Mouse (Mus musculus) intestine, embryonic 14.5 days (tissue): Measurements from ENCODE around the gene Notch2. TPM values are rescaled to one million over a fixed set of nuclear protein-coding genes. Genes with fewer than 3 reads are reported as not detected.

Experiments used
- ATAC-seq: fragments of 200-750 bp; cut with Nextera tagmentation; replicated peaks from 2 replicates; pipeline ENCODE4 v1.8.0; 2017; ENCODE audit warnings: low read depth, moderate number of reproducible peaks, moderate TSS enrichment, moderate library complexity; ENCODE audit not compliant: low FRiP score, low TSS enrichment
- DNase-seq: peaks from one replicate; pipeline ENCODE4 v3.0.0-alpha.2; 2018; ENCODE audit warnings: low spot score
- H3K27ac ChIP-seq: fragments of 300-500 bp; sonication (generic); 2 replicates; pipeline ENCODE4 v1.5.1; 2014; ENCODE audit warnings: low read depth, mild to moderate bottlenecking, control low read depth
- H3K27me3 ChIP-seq: fragments of 300-500 bp; sonication (generic); replicated peaks from 2 replicates; pipeline ENCODE4 v1.6.1; 2014; ENCODE audit warnings: low read length, control low read depth; ENCODE audit not compliant: control insufficient read depth, insufficient read depth
- H3K36me3 ChIP-seq: fragments of 300-500 bp; sonication (generic); 2 replicates; pipeline ENCODE4 v1.6.1; 2014; ENCODE audit warnings: low read length, control low read depth; ENCODE audit not compliant: control insufficient read depth, insufficient read depth
- H3K4me1 ChIP-seq: fragments of 300-500 bp; sonication (generic); replicated peaks from 2 replicates; pipeline ENCODE4 v1.6.1; 2014; ENCODE audit warnings: low read length, control low read depth, mixed read lengths; ENCODE audit not compliant: control insufficient read depth, insufficient read depth
- H3K4me2 ChIP-seq: fragments of 300-500 bp; sonication (generic); 2 replicates; pipeline ENCODE4 v1.6.1; 2014; ENCODE audit warnings: low read length
- H3K4me3 ChIP-seq: fragments of 300-500 bp; sonication (generic); 2 replicates; pipeline ENCODE4 v1.5.1; 2014; ENCODE audit warnings: low read depth, low read length, control low read depth, mixed read lengths
- H3K9ac ChIP-seq: fragments of 300-500 bp; sonication (generic); 2 replicates; pipeline ENCODE4 v1.6.1; 2014; ENCODE audit warnings: mild to moderate bottlenecking, low read length
- H3K9me3 ChIP-seq: fragments of 300-500 bp; sonication (generic); 2 replicates; pipeline ENCODE4 v1.6.1; 2016; ENCODE audit warnings: low read length, control low read depth; ENCODE audit not compliant: control insufficient read depth
- WGBS: fragments of 180-500 bp; shearing (Covaris S2); extraction: QIAGEN DNeasy Blood & Tissue Kit; methylation state at CpG from one replicate; pipeline ENCODE4 v1.1.7; 2014; 5-methylcytosine and 5-hydroxymethylcytosine counted together
- polyA plus RNA-seq: library from polyadenylated mRNA; unstranded; fragments of >200 nt; fragmentation: Nextera tagmentation; extraction: Ambion mirVana; gene quantifications from 2 replicates; pipeline ENCODE4 v1.2.1, GENCODE M21; 2014

Gene Notch2
- polyA plus RNA-seq, 1 experiment from 2014 or later = 30.0 TPM

DNA sequence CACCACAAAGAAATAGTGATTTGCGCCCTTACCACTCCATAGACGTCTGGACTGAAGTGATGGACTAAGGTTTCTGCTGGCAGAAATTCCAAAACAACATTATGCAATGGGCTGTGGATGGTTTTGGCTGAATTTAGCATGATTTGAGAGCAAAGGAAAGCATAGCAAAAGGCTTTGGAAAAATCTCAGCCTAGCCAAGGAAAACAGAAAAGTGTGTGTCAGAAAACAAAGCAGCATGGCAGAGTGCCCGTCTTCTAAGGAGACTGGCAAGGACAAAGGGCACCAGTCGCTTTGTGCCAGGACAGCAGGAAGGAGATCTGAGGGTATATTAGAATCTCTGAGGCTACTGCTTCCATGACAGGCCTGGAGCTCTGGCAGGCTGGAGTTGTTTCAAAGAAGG, 165.0 kb downstream of the Notch2 start:
- Histone ChIP-seq H3K27me3 (no peaks in the 10 kb centered on the region), H3K27ac (no peak overlapping the region), H3K36me3 (no peaks in the 10 kb centered on the region), H3K9me3 (0 out of 2 replicates have a peak, but pooled peaks cover 5% of the 10 kb centered on the region), H3K4me1 (no peaks in the 10 kb centered on the region), H3K4me3 (no peak overlapping the region), H3K9ac (no peak overlapping the region), H3K4me2 (no peak overlapping the region)
- DNase-seq (no peak), ATAC-seq (no peak)
- WGBS = 82% methylated on average over 4 of the region's 4 CpGs

DNA sequence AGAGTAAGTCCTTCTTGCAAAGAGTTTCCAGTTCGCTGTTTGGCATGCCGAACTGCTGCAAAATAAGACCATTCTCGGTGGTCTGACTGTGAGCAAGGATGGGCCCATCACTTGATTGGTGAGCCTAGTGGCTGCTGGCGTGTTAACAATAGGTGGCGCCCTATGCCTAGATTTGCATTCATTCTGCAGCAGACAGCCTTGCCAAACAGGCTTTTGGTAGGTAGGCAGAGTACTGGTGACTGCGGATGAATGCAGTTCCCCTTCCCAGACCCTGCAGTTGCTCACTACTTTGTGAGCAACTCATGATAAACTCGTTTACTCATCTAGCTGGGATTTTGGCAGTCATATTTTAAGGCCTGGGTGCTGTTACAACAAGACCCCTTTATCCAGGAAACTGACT, 167.5 kb downstream of the Notch2 start:
- no peak overlapping the region for H3K4me2 ChIP-seq
- H3K36me3 ChIP-seq = no peaks in the 10 kb centered on the region
- ATAC-seq (no peak; the same call in 1 of the 2 replicates), DNase-seq (peak; percentile 75)
- no peak overlapping the region for H3K4me3 ChIP-seq
- H3K27ac ChIP-seq = no peak overlapping the region
- H3K4me1 ChIP-seq = no peaks in the 10 kb centered on the region
- H3K27me3 ChIP-seq = no peaks in the 10 kb centered on the region
- WGBS = 26% methylated on average over 7 of the region's 7 CpGs
- no peak overlapping the region for H3K9ac ChIP-seq
- 0 out of 2 replicates have a peak, but pooled peaks cover 5% of the 10 kb centered on the region for H3K9me3 ChIP-seq

DNA sequence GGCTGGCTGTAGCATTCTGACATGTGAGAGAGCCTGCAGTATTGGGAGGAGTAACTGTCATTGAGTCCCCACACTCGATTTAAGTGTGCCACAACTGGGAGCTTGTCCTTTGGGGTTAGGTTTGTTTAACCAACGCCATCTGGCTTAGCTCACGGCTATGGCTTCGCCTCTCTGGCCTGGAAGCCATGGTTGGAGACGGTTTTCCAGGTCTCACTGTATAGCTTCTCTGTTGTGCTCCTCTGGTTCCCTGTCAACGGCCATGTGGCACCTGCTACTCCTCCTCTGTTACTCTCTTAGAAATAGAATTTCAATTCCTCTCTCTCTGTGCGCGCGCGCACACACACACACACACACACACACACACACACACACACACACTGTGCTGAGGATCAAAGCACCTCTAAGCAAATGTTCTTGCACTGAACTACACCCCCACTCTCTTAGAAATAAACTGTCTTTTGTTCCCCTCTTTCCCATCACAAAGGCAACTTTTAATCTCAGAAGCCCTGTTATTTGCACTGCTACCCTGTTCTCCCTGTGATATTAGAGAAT, 171.9 kb downstream of the Notch2 start:
- no peaks in the 10 kb centered on the region for H3K4me1 ChIP-seq
- no peaks in the 10 kb centered on the region for H3K9me3 ChIP-seq
- ATAC-seq = no peak
- no peak overlapping the region for H3K4me3 ChIP-seq
- no peaks in the 10 kb centered on the region for H3K36me3 ChIP-seq
- no peak for DNase-seq
- H3K9ac ChIP-seq = no peak overlapping the region
- H3K4me2 ChIP-seq = no peak overlapping the region
- WGBS = 43% methylated on average over 8 of the region's 10 CpGs
- no peaks in the 10 kb centered on the region for H3K27me3 ChIP-seq
- H3K27ac ChIP-seq = no peak overlapping the region

DNA sequence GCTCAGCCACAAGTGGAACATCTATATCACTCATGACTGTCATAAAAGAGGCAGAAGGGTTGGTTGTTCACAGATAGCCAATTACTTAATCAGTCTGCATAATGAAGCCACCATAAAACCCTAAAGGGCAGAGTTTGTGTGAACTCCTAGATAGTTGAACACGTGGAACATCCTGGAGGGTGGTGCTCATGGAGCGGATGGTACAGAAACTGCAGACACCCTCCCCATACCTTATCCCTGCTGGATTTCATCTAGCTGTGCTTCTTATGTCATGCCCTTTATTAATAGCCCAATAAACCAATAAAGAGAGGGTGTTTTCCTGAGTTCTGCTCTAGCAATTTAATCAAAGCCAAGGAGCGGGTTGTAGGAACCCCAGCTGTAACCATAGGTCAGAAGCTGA, 174.4 kb downstream of the Notch2 start:
- no peak overlapping the region for H3K4me3 ChIP-seq
- H3K9ac ChIP-seq = no peak overlapping the region
- H3K4me1 ChIP-seq = no peaks in the 10 kb centered on the region
- no peaks in the 10 kb centered on the region for H3K36me3 ChIP-seq
- DNase-seq = no peak
- no peak overlapping the region for H3K4me2 ChIP-seq
- 75% methylated on average over 3 of the region's 3 CpGs for WGBS
- H3K27me3 ChIP-seq = no peaks in the 10 kb centered on the region
- no peak overlapping the region for H3K27ac ChIP-seq
- H3K9me3 ChIP-seq = no peaks in the 10 kb centered on the region
- no peak; the same call in 1 of the 2 replicates for ATAC-seq

DNA sequence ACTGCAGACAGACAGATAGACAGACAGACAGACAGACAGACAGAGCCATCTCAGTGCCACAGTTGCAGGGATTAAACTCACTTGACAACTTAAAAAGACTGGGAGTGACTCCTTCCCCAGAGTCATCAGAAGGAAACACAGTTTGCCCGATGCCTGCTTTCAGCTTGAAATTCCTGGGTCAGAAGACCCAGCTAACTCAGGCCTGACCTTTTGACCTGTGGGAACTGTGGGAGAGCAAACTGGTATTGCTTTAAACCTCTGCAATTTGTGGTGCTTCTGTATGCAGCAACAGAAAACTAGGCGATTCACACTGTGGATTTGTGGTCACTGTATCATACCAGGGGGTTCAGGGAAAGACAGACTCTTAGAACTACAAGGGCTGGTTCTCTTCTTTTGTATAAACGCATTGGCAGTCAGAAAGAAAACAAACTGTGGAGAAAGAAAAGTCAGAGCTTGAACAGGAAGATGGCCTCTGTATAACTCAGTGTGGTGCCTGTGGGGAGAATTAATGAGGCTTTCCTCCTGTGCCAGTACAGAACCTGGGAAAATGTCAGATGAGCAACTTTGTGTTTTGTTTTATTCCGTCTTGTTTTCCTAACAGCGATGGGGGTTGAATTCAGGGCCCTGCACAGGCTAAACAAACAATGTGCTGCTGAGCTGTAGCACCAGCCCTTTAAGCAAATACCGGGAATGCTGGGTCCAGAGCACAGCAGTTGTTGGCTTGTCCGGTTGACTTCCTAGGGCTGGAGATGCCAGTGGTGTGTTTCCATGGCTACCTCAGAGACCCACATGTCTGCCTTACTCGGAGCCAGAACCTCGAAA, 184.6 kb downstream of the Notch2 start:
- peaks cover 10% of the 10 kb centered on the region for H3K4me1 ChIP-seq
- no peaks in the 10 kb centered on the region for H3K27me3 ChIP-seq
- DNase-seq (no peak), ATAC-seq (no peak)
- H3K9ac ChIP-seq = no peak overlapping the region
- WGBS = 15% methylated on average over 9 of the region's 9 CpGs
- no peaks in the 10 kb centered on the region for H3K9me3 ChIP-seq
- no peak overlapping the region for H3K4me3 ChIP-seq
- no peak overlapping the region; the same call in 1 of the 2 replicates for H3K27ac ChIP-seq
- no peak overlapping the region for H3K4me2 ChIP-seq
- no peaks in the 10 kb centered on the region for H3K36me3 ChIP-seq

DNA sequence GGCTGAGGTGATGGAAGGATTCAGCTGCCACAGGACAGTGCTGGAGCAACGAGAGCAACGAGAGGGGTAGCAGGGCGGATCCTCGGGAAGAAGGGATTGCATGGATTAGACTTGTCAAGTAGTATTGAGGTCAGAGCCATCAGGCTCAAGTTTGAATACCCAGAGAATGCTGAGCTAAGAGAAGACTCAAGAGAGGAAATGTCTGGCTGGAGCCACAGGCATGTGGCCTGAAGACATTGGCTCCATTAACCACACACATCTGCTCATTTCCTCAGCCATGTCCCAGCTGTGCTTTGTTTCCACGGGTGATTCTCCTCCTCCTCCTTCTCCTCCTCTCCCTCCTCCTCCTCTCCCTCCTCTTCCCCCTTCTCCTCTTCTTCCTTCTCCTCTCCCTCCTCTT, 186.4 kb downstream of the Notch2 start:
- H3K27ac ChIP-seq = no peak overlapping the region
- DNase-seq (no peak), ATAC-seq (no peak)
- H3K4me2 ChIP-seq = no peak overlapping the region
- WGBS = 68% methylated on average over 5 of the region's 5 CpGs
- peaks cover 10% of the 10 kb centered on the region for H3K4me1 ChIP-seq
- no peaks in the 10 kb centered on the region for H3K36me3 ChIP-seq
- no peak overlapping the region for H3K9ac ChIP-seq
- H3K27me3 ChIP-seq = no peaks in the 10 kb centered on the region
- no peak overlapping the region for H3K4me3 ChIP-seq
- no peaks in the 10 kb centered on the region for H3K9me3 ChIP-seq

Other genes starting within 250 kb of the Notch2 start
- 33.2 and 35.6 TPM in 2 replicates for gene Pde4dip, start 124.8 kb upstream of the Notch2 start, polyA plus RNA-seq
- gene Sec22b, start 112.3 kb upstream of the Notch2 start, polyA plus RNA-seq = 132 and 143 TPM in 2 replicates
- not detected in 2 replicates for gene Adam30, start 147.1 kb downstream of the Notch2 start, polyA plus RNA-seq
- 3.9 and 4.9 TPM in 2 replicates for gene Reg4, start 208.6 kb downstream of the Notch2 start, polyA plus RNA-seq